Mouse (Mus musculus) layer of hippocampus, postnatal 10 days (tissue): ENCODE measurements at regions not wholly inside any gene's neighbourhood (a gene's known extent, or its start where the extent isn't known, plus 50 kb on each side); places are given as distances from the start of the nearest gene placed in this dataset.
A peak's percentile ranks its signal among the peaks of the same experiment; 100 is the strongest.

Experiments used
- DNase-seq, 2 experiments: peaks; one replicate each; pipeline ENCODE4 v3.0.0; 2021; ENCODE audit warnings: low spot score in 2 of 2

- DNase-seq = no peak
Observed at GRCm38 (mm10) chr7:145135971-145136370, 71.9 kb downstream of the 1810010D01Rik start.

- DNase-seq = no peak
Observed at GRCm38 (mm10) chr7:145132506-145132905, 75.4 kb downstream of the 1810010D01Rik start.

- no peak for DNase-seq
Observed at GRCm38 (mm10) chr7:145131438-145132159, 76.3 kb downstream of the 1810010D01Rik start.

- DNase-seq = no peak
Observed at GRCm38 (mm10) chr7:145129971-145130370, 77.9 kb downstream of the 1810010D01Rik start.

GRCm38 (mm10) chr7:145127661-145128060, 80.3 kb downstream of the 1810010D01Rik start:
- DNase-seq = no peak

GRCm38 (mm10) chr7:145127180-145127579, 80.7 kb downstream of the 1810010D01Rik start:
- no peak for DNase-seq

- DNase-seq = no peak
Observed at GRCm38 (mm10) chr7:145123996-145124601, 83.8 kb downstream of the 1810010D01Rik start.

- no peak for DNase-seq
Observed at GRCm38 (mm10) chr7:145122471-145122870, 85.4 kb downstream of the 1810010D01Rik start.

GRCm38 (mm10) chr7:145118406-145118805, 89.5 kb downstream of the 1810010D01Rik start:
- DNase-seq = no peak

- peak; percentile 45 to 52 for DNase-seq
Observed at GRCm38 (mm10) chr7:145114660-145115059, 93.3 kb downstream of the 1810010D01Rik start.

- no peak for DNase-seq
Observed at GRCm38 (mm10) chr7:145114145-145114544, 93.8 kb downstream of the 1810010D01Rik start.

GRCm38 (mm10) chr7:145112887-145113531, 94.9 kb downstream of the 1810010D01Rik start:
- no peak for DNase-seq

GRCm38 (mm10) chr7:145112146-145112830, 95.6 kb downstream of the 1810010D01Rik start:
- no peak for DNase-seq

GRCm38 (mm10) chr7:145111252-145112131, 96.4 kb downstream of the 1810010D01Rik start:
- peak; percentile 69 to 70 for DNase-seq

- DNase-seq = no peak
Observed at GRCm38 (mm10) chr7:145110657-145111251, 97.2 kb downstream of the 1810010D01Rik start.

- no peak for DNase-seq
Observed at GRCm38 (mm10) chr7:145110028-145110427, 97.9 kb downstream of the 1810010D01Rik start.

GRCm38 (mm10) chr7:145109471-145109870, 98.4 kb downstream of the 1810010D01Rik start:
- no peak for DNase-seq

GRCm38 (mm10) chr7:145108994-145109393, 98.9 kb downstream of the 1810010D01Rik start:
- DNase-seq = no peak

GRCm38 (mm10) chr7:145107575-145108170, 100.2 kb downstream of the 1810010D01Rik start:
- no peak for DNase-seq

- DNase-seq = no peak
Observed at GRCm38 (mm10) chr7:145106494-145106849, 101.4 kb downstream of the 1810010D01Rik start.
